Mouse (Mus musculus) pancreas, adult 10 weeks (tissue): ENCODE measurements around the gene Tmem74b. TPM values are rescaled to one million over a fixed set of nuclear protein-coding genes. Genes with fewer than 3 reads are reported as not detected.

Experiments
- polyA plus RNA-seq: library from polyadenylated mRNA; stranded (reverse); fragments of 350-450 nt; fragmentation: Illumina TruSeq; extraction: RNeasy Lipid Tissue Mini Kit (QIAGEN cat#74804); gene quantifications from one replicate; pipeline ENCODE4 v1.2.3, GENCODE M21; 2015; ENCODE audit warnings: low read depth, low replicate concordance; ENCODE audit not compliant: insufficient read depth

Gene Tmem74b
- not detected for polyA plus RNA-seq

GRCm38 (mm10) chr2:151701231-151702145 is at the start of gene Tmem74b:
TSS of gene Tmem74b (plus strand) at chr2:151702008.

GRCm38 (mm10) chr2:151668433-151668832 is 33.4 kb upstream of the Tmem74b start, which contains the start of gene Rad21l:
TSS of gene Rad21l (minus strand) at chr2:151668533.

GRCm38 (mm10) chr2:151743845-151744244 is 42.0 kb downstream of the Tmem74b start, which contains the start of gene Psmf1:
TSS of gene Psmf1 (minus strand) at chr2:151744186.

Other genes starting within 250 kb of the Tmem74b start
- not detected for gene 4921509C19Rik, start 225.9 kb upstream of the Tmem74b start, polyA plus RNA-seq
- 31.2 TPM for gene Nsfl1c, start 207.8 kb upstream of the Tmem74b start, polyA plus RNA-seq
- gene Fkbp1a, start 159.5 kb upstream of the Tmem74b start, polyA plus RNA-seq: 56.0 TPM
- 1.0 TPM for gene Sdcbp2, start 129.4 kb upstream of the Tmem74b start, polyA plus RNA-seq
- 1.0 TPM for gene Snph, start 69.4 kb upstream of the Tmem74b start, polyA plus RNA-seq
- gene Rad21l, start 33.5 kb upstream of the Tmem74b start, polyA plus RNA-seq: not detected
- gene Psmf1, start 42.2 kb downstream of the Tmem74b start, polyA plus RNA-seq: 5.0 TPM
- gene Rspo4, start 140.9 kb downstream of the Tmem74b start, polyA plus RNA-seq: 0.79 TPM
- gene Angpt4, start 209.2 kb downstream of the Tmem74b start, polyA plus RNA-seq: 1.0 TPM